Mouse (Mus musculus) B cell, adult 2 months (primary cell): ENCODE results near the gene Inca1.
A peak's percentile ranks its signal among the peaks of the same experiment; 100 is the strongest.

ENCODE experiments used
- DNase-seq, 2 experiments: peaks; one replicate each; pipeline ENCODE4 v3.0.0; 2022

Gene Inca1

GRCm38 (mm10) chr11:70699722-70700556, at the start of gene Inca1, which contains the start of gene Kif1c:
Gene Inca1, minus strand, starts transcription at chr11:70700155.
Gene Kif1c, plus strand, starts transcription at chr11:70700548.
- peak; percentile 97 to 98 for DNase-seq

DNA sequence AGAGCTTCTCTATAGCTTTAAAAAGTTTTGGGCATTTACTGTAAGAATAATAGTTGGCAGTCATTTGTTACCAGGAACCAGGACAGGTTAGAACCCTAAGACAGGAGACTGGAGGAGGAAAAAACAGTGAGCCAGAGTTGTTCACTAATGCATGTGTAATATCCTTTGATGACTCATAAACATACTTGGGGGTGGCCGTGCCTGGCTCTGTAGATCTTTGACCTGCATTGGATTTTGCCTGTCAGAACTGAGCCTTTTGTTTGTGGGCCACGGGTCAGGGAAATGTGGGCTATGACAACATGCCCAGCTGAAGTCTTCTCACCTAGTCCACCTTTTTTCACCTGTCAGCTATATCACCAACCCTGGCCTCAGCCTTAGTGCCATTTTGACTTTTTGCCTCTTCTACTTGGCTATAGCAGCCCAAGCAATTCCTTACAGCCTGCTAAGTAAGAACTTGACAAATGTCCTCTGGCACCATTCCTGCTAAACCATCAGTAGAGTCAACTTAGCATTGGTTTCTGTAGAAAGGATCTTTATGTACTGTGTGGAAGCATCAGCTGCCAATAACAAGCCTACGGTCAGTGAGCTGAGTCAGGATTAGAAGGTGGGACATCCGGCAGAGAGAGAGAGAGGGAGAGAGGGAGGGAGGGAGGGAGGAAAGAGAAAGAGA, 48.1 kb upstream of the Inca1 start:
- no peak for DNase-seq

DNA sequence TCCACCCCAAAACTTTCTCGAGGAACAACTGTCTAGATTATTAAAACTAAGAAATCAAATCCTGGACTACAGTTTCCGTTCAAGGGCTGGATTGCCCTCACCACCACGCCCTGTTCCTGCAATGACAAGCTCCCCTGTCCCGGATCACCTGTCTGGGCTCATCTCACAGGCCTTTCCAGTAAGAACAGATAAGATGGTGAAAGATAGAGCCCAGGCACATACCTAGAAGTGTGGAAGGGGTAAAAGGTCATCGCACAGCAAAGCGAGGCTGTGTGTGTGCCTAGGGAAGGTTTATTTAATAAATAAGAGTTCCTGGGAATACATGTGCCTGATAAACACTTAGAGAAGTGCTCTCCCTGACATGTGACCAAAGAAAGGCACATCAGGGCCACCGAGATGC, 45.7 kb upstream of the Inca1 start:
- DNase-seq, result no peak

DNA sequence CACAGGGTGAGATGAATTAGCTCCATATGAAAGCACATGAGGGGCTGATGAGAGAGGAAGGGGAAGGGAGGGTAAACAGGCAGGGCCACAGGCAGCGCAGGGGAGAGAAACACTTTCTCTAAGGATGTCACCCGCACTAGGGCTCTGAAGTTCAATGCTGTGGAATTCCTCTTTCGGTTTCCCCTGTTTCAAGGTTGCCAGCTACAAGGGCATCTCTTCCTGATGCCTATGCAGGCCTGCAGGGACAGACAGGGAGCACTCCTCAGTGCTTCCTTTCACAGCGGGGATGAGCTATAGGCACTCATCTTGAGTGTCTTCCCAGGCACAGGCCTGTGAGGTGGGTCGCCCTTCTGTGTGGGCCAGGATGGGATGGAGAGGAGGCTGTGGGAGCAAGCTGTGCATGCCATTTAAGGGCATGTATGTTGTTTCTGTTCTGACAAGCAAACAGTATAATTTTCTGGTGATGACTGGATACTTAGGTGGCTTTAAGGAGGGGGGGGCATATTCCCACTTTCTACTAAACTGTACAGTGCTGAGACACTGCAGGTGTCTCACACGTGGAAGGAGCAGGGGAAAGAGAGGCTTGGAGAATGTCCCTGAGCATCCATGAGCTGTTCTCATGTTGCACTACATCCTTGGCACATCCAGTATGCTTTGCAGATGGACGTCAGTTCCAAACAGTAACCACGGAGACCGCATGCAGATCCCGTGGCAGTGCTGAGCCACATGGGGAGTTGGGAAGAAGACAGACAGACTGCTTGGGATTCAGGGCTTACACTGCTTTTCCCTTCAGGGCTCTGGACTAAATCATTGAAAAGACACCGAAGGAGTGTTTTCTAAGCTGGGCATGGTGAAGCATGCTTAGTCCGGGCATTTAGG, 42.9 kb upstream of the Inca1 start:
- no peak for DNase-seq

DNA sequence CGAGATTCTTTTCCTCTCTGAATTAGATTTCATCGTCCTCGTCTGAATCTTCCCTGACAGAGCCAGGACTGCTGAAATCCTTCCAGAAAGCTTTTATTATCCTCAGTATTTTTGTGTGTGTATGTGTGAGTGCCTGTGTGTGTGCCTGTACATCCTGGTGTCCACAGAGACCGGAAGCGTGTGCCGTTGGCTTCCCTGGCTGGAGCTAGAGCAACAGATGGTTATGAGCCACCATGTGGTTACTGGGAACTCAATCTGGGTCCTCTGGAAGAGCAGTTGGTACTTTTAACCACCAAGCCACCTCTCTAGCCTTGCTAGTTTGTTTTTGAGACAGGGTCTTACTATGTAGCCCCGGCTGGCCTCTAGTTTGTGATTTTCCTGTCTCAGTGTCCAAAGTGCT, 42.2 kb upstream of the Inca1 start:
- no peak for DNase-seq

GRCm38 (mm10) chr11:70741603-70742002, 41.6 kb upstream of the Inca1 start:
- DNase-seq, result no peak

DNA sequence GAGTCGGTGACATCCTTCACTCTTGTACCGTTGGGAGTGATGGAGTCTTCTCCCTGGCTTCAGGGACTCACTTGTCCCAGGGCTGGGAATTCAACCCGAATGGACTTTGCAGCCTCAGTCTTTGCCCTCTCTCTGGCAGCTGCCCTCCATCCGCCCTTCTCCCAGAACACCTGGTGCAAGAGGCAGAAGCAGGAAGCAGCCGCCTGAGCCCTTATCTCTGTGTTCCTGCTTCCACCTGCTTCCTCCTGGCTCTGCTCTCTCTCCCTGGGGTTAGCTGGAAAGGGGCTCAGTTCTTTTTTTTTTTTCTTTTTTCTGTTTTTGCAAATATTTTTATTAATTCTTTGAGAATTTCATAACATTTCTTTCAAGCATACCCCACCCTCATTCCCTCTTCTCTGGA, 37.8 kb upstream of the Inca1 start:
- no peak for DNase-seq

- DNase-seq, result no peak
Observed at GRCm38 (mm10) chr11:70733256-70733655, 33.3 kb upstream of the Inca1 start.

GRCm38 (mm10) chr11:70731178-70731577, 31.2 kb upstream of the Inca1 start:
- DNase-seq, result no peak

GRCm38 (mm10) chr11:70730427-70731038, 30.6 kb upstream of the Inca1 start:
- DNase-seq, result no peak

GRCm38 (mm10) chr11:70727385-70727784, 27.4 kb upstream of the Inca1 start:
- DNase-seq, result no peak

GRCm38 (mm10) chr11:70726585-70726984, 26.6 kb upstream of the Inca1 start:
- no peak for DNase-seq

DNA sequence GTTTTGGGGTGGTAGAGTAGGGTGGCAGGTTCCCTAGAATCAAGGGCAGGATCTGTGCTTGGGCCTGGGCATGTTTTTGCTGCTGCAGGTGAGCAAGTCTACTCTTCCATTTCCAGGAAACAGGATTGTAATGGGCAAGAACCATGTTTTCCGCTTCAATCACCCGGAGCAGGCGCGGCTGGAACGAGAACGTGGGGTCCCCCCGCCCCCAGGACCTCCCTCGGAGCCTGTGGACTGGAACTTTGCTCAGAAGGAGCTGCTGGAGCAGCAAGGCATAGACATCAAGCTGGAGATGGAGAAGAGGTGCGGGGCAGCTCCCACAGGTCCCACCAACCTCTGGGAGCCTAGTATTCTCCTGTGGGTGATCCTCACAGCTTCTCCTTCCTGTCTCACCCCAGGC, 24.8 kb upstream of the Inca1 start:
- DNase-seq, result no peak

DNA sequence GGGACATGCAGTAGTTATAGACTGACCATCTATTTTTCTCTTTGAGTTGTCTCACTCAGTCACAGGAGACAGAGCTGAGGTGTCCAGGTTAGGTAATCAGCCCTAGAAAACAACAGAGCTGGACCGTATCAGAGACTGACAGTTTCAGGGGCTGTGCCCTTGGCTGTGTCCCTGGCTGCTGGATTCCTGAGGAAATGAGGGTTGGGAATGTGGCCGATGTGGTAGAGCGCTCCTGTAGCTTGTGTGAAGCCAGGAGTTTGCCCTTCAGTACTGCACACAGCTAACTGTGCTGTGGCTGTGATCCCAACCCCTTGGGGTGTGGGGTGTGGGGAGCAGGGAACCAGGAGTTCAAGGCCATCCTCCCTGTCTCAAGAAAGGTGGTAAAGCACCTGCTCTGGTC, 21.1 kb upstream of the Inca1 start:
- no peak for DNase-seq

DNA sequence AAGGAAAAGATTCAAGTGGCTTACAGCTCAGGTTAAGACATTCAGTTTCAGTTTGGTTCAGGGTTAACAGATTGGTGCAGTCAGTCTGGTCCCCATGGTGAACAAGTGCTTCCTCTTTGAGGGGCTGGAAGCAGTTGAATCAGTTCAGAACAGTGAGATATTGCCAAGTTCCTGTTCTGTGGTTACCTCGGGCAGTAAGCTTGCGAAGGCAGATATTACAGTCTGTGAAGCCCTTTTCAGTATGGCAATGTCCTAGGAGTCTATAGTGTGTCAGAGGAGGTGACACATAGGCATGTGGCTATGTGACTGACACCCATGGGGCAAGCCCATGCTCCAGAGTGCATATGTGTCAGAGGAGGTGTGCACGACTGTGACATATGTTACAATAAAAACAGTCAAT, 20.6 kb upstream of the Inca1 start:
- DNase-seq, result peak; percentile 37 to 50

- no peak for DNase-seq
Observed at GRCm38 (mm10) chr11:70718481-70718880, 18.5 kb upstream of the Inca1 start.

- DNase-seq, result no peak
Observed at GRCm38 (mm10) chr11:70715832-70716231, 15.9 kb upstream of the Inca1 start.

- DNase-seq, result no peak
Observed at GRCm38 (mm10) chr11:70713222-70713621, 13.3 kb upstream of the Inca1 start.

DNA sequence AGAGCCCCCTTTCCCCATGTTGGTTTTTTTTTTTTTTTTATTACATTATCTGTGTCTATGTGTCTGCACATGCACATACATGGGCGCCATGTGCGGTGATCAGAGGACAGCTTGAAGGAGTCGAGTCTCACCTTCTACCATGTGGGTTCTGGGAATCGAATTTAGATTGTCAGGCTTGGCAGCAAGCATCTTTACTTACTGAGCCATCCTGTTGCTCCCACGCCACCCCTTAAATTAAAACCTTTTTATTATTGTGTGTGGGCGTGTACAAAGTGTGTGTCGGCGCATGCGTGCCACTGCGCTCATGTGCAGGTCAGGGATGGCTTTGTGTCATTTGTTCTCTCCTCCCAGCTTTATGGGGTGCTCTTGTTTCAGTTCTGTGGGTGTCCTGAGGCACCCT, 11.1 kb upstream of the Inca1 start:
- DNase-seq, result no peak

DNA sequence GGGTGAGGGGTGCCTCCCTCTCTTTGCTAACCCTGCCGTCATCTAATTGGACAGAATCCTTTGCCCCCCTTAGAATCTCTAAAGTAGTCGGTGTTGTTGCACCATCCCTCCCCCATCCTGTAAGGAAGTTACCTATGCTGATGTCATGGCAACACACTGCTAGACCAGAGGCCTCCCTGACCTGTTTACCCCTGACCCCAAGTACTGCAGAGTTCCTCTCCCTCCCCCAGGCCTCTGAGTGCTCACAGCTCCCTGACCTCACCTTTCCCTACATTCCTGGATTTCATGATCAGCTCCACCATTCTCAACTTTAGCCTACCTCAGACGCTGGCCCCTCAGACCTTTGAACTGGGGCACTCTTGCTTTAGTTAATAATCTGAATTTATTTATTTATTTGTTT, 6.2 kb upstream of the Inca1 start:
- DNase-seq, result no peak

GRCm38 (mm10) chr11:70702781-70703180, 2.8 kb upstream of the Inca1 start:
- DNase-seq, result no peak

DNA sequence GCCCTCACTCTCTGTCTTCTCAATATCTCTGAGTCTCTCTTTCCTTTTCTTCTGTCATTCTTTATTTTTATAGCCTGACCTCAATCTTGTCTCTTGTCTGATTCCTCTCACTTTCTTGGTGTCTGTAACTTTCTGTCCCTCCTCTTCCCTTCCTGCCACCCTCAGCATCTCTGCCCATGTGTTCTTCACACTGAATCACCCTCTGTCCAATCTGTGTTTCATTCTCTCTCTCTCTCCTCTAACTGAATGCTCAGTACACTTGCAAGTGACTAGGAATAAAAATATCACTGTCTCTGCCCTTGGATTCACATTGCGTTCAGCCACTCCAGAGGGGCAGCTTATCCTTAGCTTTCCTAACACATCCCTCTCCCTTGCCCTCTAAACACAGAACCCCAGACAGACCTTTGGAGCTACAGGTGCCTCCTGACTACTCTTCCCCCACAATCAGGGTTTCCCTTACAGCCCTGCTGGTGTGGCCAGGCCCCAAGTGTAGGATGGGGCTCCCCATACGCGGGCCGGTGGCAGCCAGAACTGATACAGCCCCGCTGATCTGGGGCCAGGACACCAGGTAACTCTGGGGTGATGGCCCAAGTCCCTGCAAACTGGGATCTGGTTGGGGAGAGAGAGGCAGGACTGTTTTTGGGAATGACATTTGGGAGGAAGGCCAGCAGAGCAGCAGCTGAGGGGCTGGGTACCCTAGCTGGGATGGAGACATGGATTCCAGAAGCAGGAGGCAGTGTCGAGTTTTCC, 2.2 kb upstream of the Inca1 start:
- no peak for DNase-seq
